Mouse (Mus musculus) liver, postnatal 0 days (tissue): ENCODE data around the gene Jam2.

ENCODE experiments used
- CTCF ChIP-seq: sonication (generic); IDR thresholded peaks from 2 replicates; pipeline ENCODE4 v1.5.1; 2016; ENCODE audit warnings: antibody characterized with exemption, low read depth
- EP300 ChIP-seq: IDR thresholded peaks from 2 replicates; pipeline ENCODE4 v1.6.1; 2016; ENCODE audit warnings: antibody characterized with exemption, low read depth, mild to moderate bottlenecking

- TF ChIP-seq CTCF (no peak), EP300 (no peak)
Measured at GRCm38 (mm10) chr16:84770891-84771290, 3.0 kb upstream of the Jam2 start.
